Mouse (Mus musculus): ENCODE measurements around the gene Akr7a5. TPM values are rescaled to one million over a fixed set of nuclear protein-coding genes. Genes with fewer than 3 reads are reported as not detected.

Akr7a5 gene
- polyA plus RNA-seq, 1 experiment from 2014 or later: 85.8 TPM

Small RNA genes lying within 50 kb of the gene (microRNA-seq; reads per million reads assigned to microRNA genes)
- gene Gm24245 (1.2 reads per million), gene Gm25732 (0.82 reads per million)

Other genes with a start within 250 kb of the Akr7a5 start
- 0.15 TPM in 1 of 2 replicates, not detected in the other for gene Htr6, start 235.2 kb upstream of the Akr7a5 start, polyA plus RNA-seq (2015; fragmentation: Nextera tagmentation; extraction: Ambion mirVana)
- 148 and 155 TPM in 2 replicates for gene Nbl1, start 217.8 kb upstream of the Akr7a5 start, polyA plus RNA-seq (2015; fragmentation: Nextera tagmentation; extraction: Ambion mirVana)
- gene Minos1, start 179.6 kb upstream of the Akr7a5 start, polyA plus RNA-seq (2015; fragmentation: Nextera tagmentation; extraction: Ambion mirVana): 428 and 467 TPM in 2 replicates
- gene Capzb, start 117.8 kb upstream of the Akr7a5 start, polyA plus RNA-seq (2015; fragmentation: Nextera tagmentation; extraction: Ambion mirVana): 399 and 425 TPM in 2 replicates
- gene Pqlc2, start within 50 bp of the Akr7a5 start, polyA plus RNA-seq (2015; fragmentation: Nextera tagmentation; extraction: Ambion mirVana): 16.7 and 18.2 TPM in 2 replicates
- 93.3 and 98.9 TPM in 2 replicates for gene Mrto4, start 41.8 kb downstream of the Akr7a5 start, polyA plus RNA-seq (2015; fragmentation: Nextera tagmentation; extraction: Ambion mirVana)
- gene Emc1, start 41.8 kb downstream of the Akr7a5 start, polyA plus RNA-seq (2015; fragmentation: Nextera tagmentation; extraction: Ambion mirVana): 24.5 and 24.9 TPM in 2 replicates
- gene Ubr4, start 41.9 kb downstream of the Akr7a5 start, polyA plus RNA-seq (2015; fragmentation: Nextera tagmentation; extraction: Ambion mirVana): 64.7 and 67.5 TPM in 2 replicates
- gene Iffo2, start 219.8 kb downstream of the Akr7a5 start, polyA plus RNA-seq (2015; fragmentation: Nextera tagmentation; extraction: Ambion mirVana): 2.7 and 3.6 TPM in 2 replicates

Data from limb, embryonic 15.5 days (tissue).